Mouse (Mus musculus) liver, postnatal 0 days (tissue): Measurements from ENCODE around the gene Nudt19.
A peak's percentile ranks its signal among the peaks of the same experiment; 100 is the strongest.

Experiments used
- CTCF ChIP-seq: sonication (generic); IDR thresholded peaks from 2 replicates; pipeline ENCODE4 v1.5.1; 2016; ENCODE audit warnings: antibody characterized with exemption, low read depth
- EP300 ChIP-seq: IDR thresholded peaks from 2 replicates; pipeline ENCODE4 v1.6.1; 2016; ENCODE audit warnings: antibody characterized with exemption, low read depth, mild to moderate bottlenecking

DNA sequence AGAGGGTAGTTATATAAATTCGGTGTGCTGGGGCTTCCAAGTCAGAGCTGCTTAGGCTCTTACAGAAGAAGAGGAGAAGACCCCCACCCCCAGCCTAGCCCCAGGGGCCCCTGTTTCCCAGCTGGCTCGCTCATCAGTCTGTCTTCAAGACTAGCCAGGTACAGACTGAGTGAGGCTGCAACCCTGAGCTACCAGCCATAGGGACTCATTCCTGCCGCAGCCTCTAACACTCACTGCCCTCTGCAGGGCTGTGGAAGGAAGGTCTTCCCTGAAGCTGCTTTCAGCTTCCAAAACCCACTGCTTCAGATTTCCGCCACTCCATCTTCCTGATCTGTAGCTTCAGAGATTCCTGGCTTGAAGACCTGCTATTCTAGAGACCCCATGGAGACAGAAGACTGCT lies 54.1 kb downstream of the Nudt19 start:
- TF ChIP-seq CTCF (peak; percentile 37), EP300 (no peak)
